Mouse (Mus musculus) kidney, adult 2 months (tissue): ENCODE results near the gene Bach2. TPM values are rescaled to one million over a fixed set of nuclear protein-coding genes. Genes with fewer than 3 reads are reported as not detected.

Experiments used
- DNase-seq: peaks from one replicate; pipeline ENCODE4 v3.0.0; 2021
- H3K27ac ChIP-seq: fragments of 200-500 bp; 2 replicates; pipeline ENCODE4 v1.5.1; 2012; ENCODE audit warnings: low read depth, low read length, control low read depth, inconsistent platforms; ENCODE audit not compliant: insufficient read depth
- H3K27me3 ChIP-seq: fragments of 200-500 bp; replicated peaks from 2 replicates; pipeline ENCODE4 v1.6.1; 2012; ENCODE audit warnings: mild to moderate bottlenecking, moderate library complexity, low read length, inconsistent platforms; ENCODE audit not compliant: control insufficient read depth, insufficient read depth
- H3K36me3 ChIP-seq: fragments of 200-500 bp; 2 replicates; pipeline ENCODE4 v1.6.1; 2012; ENCODE audit warnings: mild to moderate bottlenecking, moderate library complexity, low read length, inconsistent platforms; ENCODE audit not compliant: control insufficient read depth, insufficient read depth
- H3K4me1 ChIP-seq: fragments of 200-500 bp; 2 replicates; pipeline ENCODE4 v1.6.1; 2011; ENCODE audit warnings: low read length; ENCODE audit not compliant: control insufficient read depth, insufficient read depth
- H3K4me3 ChIP-seq: fragments of 200-500 bp; 2 replicates; pipeline ENCODE4 v1.5.1; 2011; ENCODE audit warnings: mild to moderate bottlenecking, low read depth, low read length, control low read depth; ENCODE audit not compliant: insufficient read depth
- CTCF ChIP-seq: fragments of 200-500 bp; conservative IDR thresholded peaks from 2 replicates; pipeline ENCODE4 v1.5.1; 2011; ENCODE audit warnings: low read depth, mild to moderate bottlenecking, control low read depth, low read length, moderate library complexity, mixed read lengths; ENCODE audit not compliant: insufficient read depth, insufficient read length
- POLR2A ChIP-seq: fragments of 200-500 bp; IDR thresholded peaks from one replicate; pipeline ENCODE4 v1.6.1; 2011; ENCODE audit warnings: low read depth, low read length, control low read depth
- WGBS: fragments of 180-500 bp; shearing (Covaris S2); methylation state at CpG from one replicate; pipeline ENCODE4 v1.1.7; 2018; 5-methylcytosine and 5-hydroxymethylcytosine counted together
- polyA plus RNA-seq: library from polyadenylated mRNA; depleted of rRNA; stranded (reverse); fragments of >200 nt; gene quantifications from 2 replicates; pipeline ENCODE4 v1.2.3, GENCODE M21; 2012

Bach2 gene
- polyA plus RNA-seq, 1 experiment, result 2.5 TPM

GRCm38 (mm10) chr4:32447850-32448249, 209.2 kb downstream of the Bach2 start:
- no peak overlapping the region for H3K27ac ChIP-seq
- no peak for TF ChIP-seq CTCF
- no peak for TF ChIP-seq POLR2A

GRCm38 (mm10) chr4:32461986-32462385, 223.4 kb downstream of the Bach2 start:
- no peak overlapping the region for H3K27ac ChIP-seq
- no peak for DNase-seq
- no peaks in the 10 kb centered on the region for H3K4me1 ChIP-seq
- no peak overlapping the region for H3K4me3 ChIP-seq
- no peaks in the 10 kb centered on the region for H3K36me3 ChIP-seq
- 91% methylated on average over 7 of the region's 7 CpGs for WGBS
- H3K27me3 ChIP-seq, result no peaks in the 10 kb centered on the region
- TF ChIP-seq CTCF, result no peak
- no peak for TF ChIP-seq POLR2A

More at GRCm38 (mm10) chr4:32447850-32448249, 209.2 kb downstream of the Bach2 start:
- no peak for DNase-seq
- Histone ChIP-seq H3K4me3 (no peak overlapping the region), H3K4me1 (no peaks in the 10 kb centered on the region), H3K27me3 (no peaks in the 10 kb centered on the region), H3K36me3 (no peaks in the 10 kb centered on the region)
- WGBS, result 95% methylated on average over 3 of the region's 3 CpGs

- TF ChIP-seq POLR2A (no peak), CTCF (no peak)
- Histone ChIP-seq H3K36me3 (no peaks in the 10 kb centered on the region), H3K27me3 (no peaks in the 10 kb centered on the region), H3K27ac (no peak overlapping the region), H3K4me1 (no peaks in the 10 kb centered on the region), H3K4me3 (no peak overlapping the region)
- WGBS, result 88% methylated on average over 6 of the region's 6 CpGs
- no peak for DNase-seq
These were observed 224.5 kb downstream of the Bach2 start for GRCm38 (mm10) chr4:32463065-32463464.

GRCm38 (mm10) chr4:32464540-32464939, 225.9 kb downstream of the Bach2 start:
- TF ChIP-seq CTCF, result no peak
- TF ChIP-seq POLR2A, result no peak
- H3K27me3 ChIP-seq, result no peaks in the 10 kb centered on the region
- DNase-seq, result no peak
- no peaks in the 10 kb centered on the region for H3K36me3 ChIP-seq
- H3K4me1 ChIP-seq, result no peaks in the 10 kb centered on the region
- no peak overlapping the region for H3K27ac ChIP-seq
- 59% methylated on average over 6 of the region's 6 CpGs for WGBS
- H3K4me3 ChIP-seq, result no peak overlapping the region

GRCm38 (mm10) chr4:32466031-32466430, 227.4 kb downstream of the Bach2 start:
- WGBS, result 78% methylated on average over 8 of the region's 8 CpGs
- Histone ChIP-seq H3K27me3 (no peaks in the 10 kb centered on the region), H3K27ac (no peak overlapping the region), H3K4me1 (no peaks in the 10 kb centered on the region), H3K4me3 (no peak overlapping the region), H3K36me3 (no peaks in the 10 kb centered on the region)
- no peak for DNase-seq
- TF ChIP-seq CTCF (no peak), POLR2A (no peak)

- no peaks in the 10 kb centered on the region for H3K27me3 ChIP-seq
- 91% methylated on average over 6 of the region's 6 CpGs for WGBS
- no peaks in the 10 kb centered on the region for H3K4me1 ChIP-seq
- no peaks in the 10 kb centered on the region for H3K36me3 ChIP-seq
- no peak overlapping the region for H3K27ac ChIP-seq
- no peak overlapping the region for H3K4me3 ChIP-seq
- DNase-seq, result no peak
- TF ChIP-seq CTCF, result no peak
- no peak for TF ChIP-seq POLR2A
These were observed 239.5 kb downstream of the Bach2 start for GRCm38 (mm10) chr4:32477977-32478660.

GRCm38 (mm10) chr4:32479231-32479630, 240.6 kb downstream of the Bach2 start:
- Histone ChIP-seq H3K4me1 (no peaks in the 10 kb centered on the region), H3K27ac (no peak overlapping the region), H3K4me3 (no peak overlapping the region), H3K27me3 (no peaks in the 10 kb centered on the region), H3K36me3 (no peaks in the 10 kb centered on the region)
- no peak for TF ChIP-seq CTCF
- no peak for TF ChIP-seq POLR2A
- 74% methylated on average over 3 of the region's 3 CpGs for WGBS
- DNase-seq, result no peak
